Mouse (Mus musculus): Measurements from ENCODE around the gene Bphl.
"Not testable (repeated sequence)": the region's sequence is repeated elsewhere in the genome, so short reads cannot be mapped to it uniquely, and the experiment has no call there.

The Bphl gene

DNA sequence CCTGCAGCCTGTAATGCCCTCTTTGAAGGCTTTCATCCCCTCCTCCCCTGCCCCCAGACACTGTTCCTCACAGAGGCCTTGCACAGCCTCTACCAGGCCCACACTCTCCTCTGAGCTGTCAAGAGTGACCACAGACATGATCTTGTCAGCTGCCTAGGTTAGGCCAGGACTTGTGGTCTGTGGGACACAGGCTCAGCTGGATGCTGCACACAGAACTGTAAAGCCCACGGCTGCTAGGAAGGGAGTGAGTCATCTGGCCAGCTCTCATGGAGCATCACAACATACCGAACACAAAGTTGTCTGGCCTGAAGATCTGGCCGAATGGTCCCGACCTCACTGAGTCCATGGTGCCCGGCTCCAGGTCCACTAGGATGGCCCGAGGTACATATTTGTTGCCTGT, 38.5 kb downstream of the Bphl start:
- POLR2A ChIA-PET, result interaction anchor here (0.6 to 3.4 kb wide), 18 partner anchors 9 to 87 kb away, joined by 3 to 20 read pairs (median 4); partner anchors contain the start of genes Tubb2b (in 2 of the 4), Psmg4 (in 1 of the 4), Ripk1 (in 1 of the 4) and Serpinb6a (in 1 of the 4)
- CTCF ChIA-PET, result not testable (repeated sequence)

DNA sequence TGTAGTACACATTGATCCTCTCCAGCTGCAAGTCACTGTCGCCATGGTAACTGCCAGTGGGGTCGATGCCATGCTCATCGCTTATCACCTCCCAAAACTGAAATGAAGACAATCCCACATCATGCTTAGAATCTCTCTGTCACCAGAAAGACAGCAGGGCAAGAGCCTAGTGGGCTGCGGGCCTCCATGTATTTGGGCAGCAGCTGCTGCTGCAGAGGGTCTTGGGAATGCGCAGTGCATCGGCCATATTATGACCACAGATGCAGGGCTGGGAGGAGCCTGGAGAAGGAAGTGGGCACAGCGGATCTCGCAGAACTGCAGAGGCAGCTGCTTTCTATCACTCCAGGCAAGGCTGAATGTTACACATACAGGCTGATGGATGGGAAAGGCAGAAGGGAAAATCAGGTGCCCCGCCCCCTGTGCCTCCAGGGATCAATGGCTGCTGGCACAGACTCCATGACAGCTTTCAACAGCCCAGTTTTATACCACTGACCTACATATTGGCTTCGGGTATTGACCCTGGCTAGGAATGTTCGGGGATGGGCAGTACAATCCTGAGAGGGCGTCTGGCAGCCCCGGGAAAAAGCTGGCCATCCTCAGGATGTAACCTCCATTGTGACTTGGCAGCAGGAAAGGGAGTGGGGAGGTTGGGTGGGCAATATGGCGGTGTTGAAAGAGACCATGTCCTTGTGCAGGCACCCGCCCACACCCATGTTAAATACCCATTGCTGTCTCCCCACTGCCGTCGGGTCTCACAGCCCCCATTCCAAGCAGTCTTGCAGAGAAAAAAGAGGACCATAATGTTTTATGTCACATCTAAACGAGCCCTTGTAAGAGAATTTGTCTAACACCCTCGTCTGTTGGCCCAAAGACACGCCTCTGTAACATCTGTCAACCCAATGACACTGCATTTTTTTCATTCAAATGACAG, 39.4 kb downstream of the Bphl start:
- ChIA-PET CTCF (no interaction called here), POLR2A (interaction anchor here (0.6 to 3.4 kb wide), 27 partner anchors 9 to 888 kb away, joined by 3 to 20 read pairs (median 4); partner anchors contain the start of genes Tubb2b (in 2 of the 4), Psmg4 (in 1 of the 4), Ripk1 (in 1 of the 4) and Serpinb6a (in 1 of the 4))

DNA sequence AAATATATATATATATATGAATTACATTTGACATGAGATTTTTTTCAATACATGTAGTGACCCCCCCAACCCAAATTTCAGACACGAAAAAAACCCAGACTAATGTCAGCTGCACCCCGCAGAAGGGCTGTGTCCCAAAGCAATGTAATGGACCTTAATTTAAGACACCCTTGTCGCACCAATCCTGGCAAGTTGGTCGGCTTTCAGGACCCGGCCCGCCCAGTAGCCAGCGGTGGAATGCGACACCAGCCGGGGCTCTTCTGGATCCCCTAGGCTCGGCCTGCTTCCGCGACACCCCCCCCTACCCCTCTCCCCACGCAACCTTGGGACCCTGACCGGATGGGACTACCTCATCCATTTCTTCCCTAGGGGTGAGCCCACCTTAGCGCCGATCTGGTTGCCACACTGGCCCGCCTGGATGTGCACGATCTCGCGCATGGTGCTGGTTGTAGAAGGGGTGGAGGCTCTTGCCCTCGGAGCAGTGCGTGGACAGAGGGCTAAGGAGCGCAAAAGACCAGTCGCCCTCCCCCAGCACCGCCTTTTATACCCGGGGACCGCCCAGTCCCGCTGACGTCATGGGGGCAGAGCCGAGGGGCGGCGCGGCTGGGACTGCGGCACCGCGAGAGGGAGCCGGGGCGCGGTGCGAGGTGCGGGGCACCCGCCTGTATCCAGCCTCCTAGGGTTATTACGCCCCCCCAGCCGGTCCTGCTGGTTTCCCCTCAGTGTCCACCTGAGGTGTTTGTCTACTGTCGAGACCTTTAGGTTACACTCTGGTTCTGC, 40.3 kb downstream of the Bphl start, which contains the start of gene Tubb2a:
Gene Tubb2a (minus strand): TSS at position 516 of the 780 bp plus-strand sequence.
- POLR2A ChIA-PET, result interaction anchor here in 3 of 4 experiments (0.6 to 5.0 kb wide), 12 partner anchors 10 to 887 kb away, joined by 3 to 29 read pairs (median 6); partner anchors contain the start of genes Tubb2b (in 2 of the 3) and Psmg4 (in 1 of the 3)
- CTCF ChIA-PET, result no interaction called here

DNA sequence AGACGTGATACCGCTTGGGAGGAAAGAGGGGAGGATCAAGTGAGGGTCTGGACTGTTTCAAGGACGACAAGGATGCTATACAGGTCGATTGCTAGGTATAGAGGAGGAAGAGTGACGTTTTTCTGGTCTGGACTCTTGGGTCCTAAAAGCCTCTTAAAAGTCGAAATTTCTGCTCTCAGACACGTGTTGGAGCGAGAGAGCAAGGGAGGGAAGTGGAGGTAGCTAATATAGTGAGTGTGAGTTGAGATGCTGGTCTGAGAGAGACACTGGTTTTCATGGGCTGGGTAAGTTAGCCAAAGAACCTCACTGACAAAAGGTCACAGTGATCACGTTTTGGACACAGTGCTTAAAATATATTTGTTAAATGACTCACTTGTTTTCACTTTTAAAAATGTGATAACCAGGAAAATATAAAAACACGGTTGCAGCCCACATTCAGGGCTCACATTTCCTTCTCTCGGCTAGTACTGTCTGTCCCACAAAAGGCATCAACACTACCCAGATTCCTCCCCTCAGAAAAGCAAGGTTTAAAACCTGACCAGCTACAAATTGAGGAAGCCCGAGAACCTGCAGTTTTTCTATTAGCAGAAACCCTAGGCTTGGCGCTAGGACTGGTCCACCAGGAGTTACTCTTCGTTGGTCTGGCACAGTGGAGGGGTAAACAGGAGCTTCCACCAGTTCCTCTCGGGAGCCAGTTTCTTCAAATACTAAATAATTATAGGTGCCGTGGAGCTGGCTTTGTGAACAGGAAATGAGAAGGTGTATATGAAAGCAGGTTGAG, 41.3 kb downstream of the Bphl start:
- ChIA-PET POLR2A (interaction anchor here in 3 of 4 experiments (0.7 to 5.0 kb wide), 18 partner anchors 9 to 382 kb away, joined by 3 to 29 read pairs (median 4); partner anchors contain the start of genes Tubb2b (in 2 of the 3) and Bphl (in 1 of the 3)), CTCF (interaction anchor here in 2 of 4 experiments (0.6 to 1.4 kb wide), 3 partner anchors 9 to 568 kb away, joined by 4 to 5 read pairs (median 4); no protein-coding TSS in a partner anchor)

DNA sequence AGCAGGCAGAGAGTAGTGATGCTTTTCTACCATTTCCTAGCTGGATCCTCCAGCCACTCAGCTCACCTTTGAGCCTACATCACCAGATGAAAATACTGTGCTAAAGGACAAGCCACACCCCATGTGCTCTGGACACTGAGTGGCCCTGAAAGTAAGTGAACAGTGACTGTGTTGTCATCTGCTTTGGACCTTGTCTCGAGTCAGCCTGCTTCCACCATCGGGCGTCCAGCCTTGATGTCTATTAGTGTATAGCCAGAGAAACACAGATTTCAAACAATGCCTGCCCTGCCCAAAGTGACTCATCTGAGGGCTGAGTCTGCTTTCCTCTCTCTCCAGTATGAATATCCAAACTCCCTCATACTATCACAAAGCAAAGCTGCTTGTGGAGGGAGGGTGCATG, 42.4 kb downstream of the Bphl start:
- POLR2A ChIA-PET, result interaction anchor here in 3 of 4 experiments (0.8 to 5.0 kb wide), 15 partner anchors 10 to 84 kb away, joined by 3 to 29 read pairs (median 5); partner anchors contain the start of genes Tubb2b (in 2 of the 3) and Psmg4 (in 1 of the 3)
- CTCF ChIA-PET, result interaction anchor here in 1 of 4 experiments (1.4 kb wide), 1 partner anchor 74 kb away, joined by 5 read pairs; no protein-coding TSS in a partner anchor

DNA sequence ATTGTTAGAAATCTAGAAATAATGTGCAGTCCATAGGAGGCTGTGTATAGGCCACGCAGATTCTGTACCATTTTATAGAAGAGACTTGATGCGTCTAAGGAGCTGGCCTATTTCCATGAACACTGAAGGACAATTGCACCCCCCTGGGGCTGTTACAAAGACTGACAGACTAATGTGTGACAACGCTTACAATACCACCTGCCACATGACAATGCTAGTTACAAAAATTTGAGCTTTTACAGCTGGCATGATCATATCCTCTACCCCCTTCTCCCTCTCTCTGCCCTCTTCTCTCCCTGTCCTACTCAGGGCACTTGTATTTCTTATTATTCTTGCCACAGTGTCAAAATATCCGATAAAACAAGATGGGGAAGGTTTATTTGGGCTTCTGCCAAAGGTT, 44.5 kb downstream of the Bphl start:
- ChIA-PET CTCF (no interaction called here), POLR2A (interaction anchor here in 1 of 4 experiments (5.0 kb wide), 1 partner anchor 48 kb away, joined by 29 read pairs; the partner anchor contains the start of gene Tubb2b)

DNA sequence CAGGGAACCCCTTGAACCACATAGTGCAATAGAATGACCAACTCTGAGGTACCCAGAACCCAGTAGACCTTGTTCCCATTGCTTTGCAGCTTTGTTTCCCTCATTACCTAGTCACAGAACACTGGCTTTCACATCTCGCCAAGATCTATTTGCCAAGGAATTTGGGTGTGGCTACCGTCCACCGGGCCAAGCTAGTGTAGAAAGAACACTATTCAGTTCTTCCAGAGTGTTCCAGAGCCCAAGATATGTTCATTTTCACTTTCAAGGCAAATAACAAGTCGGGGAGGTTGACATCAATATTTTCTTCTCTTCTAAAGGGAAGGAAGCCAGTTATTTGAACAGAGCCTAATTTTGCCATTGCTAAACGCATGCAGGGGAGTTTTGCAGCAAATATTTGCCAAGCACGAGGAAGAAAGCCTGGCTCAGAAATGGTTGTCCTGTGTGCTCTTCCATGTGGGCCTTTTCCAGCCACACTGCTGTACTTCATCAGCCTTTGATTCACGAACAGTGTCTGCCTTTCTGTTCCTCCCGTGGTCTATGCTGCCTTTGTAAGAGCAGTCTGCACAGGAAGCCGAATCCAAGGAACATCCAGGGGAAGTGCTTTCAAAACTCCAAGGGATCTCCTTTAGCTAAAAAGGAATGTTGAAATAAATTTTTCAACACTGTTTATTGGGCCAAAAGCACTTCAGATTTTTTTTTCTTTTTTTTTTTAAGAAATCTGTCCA, 46.8 kb downstream of the Bphl start:
- ChIA-PET POLR2A (interaction anchor here (0.7 to 6.8 kb wide), 20 partner anchors 10 to 165 kb away, joined by 3 to 104 read pairs (median 4); partner anchors contain the start of genes Tubb2b (in 3 of the 4) and Psmg4 (in 2 of the 4)), CTCF (no interaction called here)

DNA sequence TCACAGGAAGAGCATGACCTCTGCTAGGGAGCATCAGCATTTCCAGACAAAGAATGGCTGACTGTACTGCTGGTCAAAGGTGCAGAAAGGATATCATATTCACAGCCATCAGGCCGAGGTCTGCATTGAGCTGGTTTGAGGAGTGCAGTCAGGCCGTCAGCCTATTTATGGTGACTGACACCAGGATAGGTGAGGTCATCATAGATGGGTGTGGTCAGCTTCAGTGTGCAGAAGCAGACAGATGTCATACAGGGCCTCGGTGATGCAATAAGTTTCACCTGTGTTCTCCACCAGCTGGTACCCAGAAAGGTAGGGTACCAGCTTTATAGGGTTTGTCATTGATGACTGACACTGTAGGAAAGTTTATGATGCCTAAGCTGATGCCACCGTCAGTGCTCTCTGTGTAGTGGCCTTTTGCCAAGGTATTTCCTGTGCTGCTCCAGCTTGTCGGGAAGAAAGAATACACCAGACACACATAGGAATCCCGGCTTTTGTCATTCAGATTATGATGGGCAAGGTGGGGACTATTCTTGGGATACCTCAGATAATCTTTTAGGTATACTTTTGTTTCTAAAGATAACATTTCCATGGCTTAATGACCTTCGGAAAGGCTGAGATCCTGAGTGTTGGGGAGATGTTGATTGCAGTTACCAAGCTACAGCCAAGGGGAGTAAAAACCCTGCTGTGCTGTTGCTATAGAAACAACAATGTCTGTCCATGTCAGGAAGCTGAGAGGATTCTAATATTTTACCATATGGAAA, 49.8 kb downstream of the Bphl start:
- CTCF ChIA-PET, result interaction anchor here in 3 of 4 experiments (0.6 to 0.9 kb wide), 5 partner anchors 8 to 212 kb away, joined by 3 to 4 read pairs (median 3); no protein-coding TSS in a partner anchor
- POLR2A ChIA-PET, result interaction anchor here (0.6 to 6.8 kb wide), 26 partner anchors 8 to 156 kb away, joined by 3 to 104 read pairs (median 4); partner anchors contain the start of genes Tubb2b (in 4 of the 4), Bphl (in 1 of the 4), Psmg4 (in 1 of the 4) and Ripk1 (in 1 of the 4)

DNA sequence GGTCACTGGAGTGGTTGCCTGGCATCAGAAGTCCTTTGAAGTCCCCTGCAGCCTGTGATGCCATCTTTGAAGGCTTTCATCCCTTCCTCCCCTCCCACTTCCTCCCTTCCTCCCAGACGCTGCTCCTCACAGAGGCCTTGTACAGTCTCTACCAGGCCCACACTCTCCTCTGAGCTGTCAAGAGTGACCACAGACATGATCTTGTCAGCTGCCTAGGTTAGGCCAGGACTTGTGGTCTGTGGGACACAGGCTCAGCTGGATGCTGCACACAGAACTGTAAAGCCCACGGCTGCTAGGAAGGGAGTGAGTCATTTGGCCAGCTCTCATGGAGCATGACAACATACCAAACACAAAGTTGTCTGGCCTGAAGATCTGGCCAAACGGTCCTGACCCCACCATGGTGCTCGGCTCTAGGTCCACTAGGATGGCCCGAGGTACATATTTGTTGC, 50.8 kb downstream of the Bphl start:
- CTCF ChIA-PET, result interaction anchor here in 1 of 4 experiments (1.0 kb wide), 1 partner anchor 65 kb away, joined by 3 read pairs; no protein-coding TSS in a partner anchor
- POLR2A ChIA-PET, result interaction anchor here (0.6 to 6.8 kb wide), 12 partner anchors 8 to 66 kb away, joined by 3 to 104 read pairs (median 20); partner anchors contain the start of gene Tubb2b (in 4 of the 4)

DNA sequence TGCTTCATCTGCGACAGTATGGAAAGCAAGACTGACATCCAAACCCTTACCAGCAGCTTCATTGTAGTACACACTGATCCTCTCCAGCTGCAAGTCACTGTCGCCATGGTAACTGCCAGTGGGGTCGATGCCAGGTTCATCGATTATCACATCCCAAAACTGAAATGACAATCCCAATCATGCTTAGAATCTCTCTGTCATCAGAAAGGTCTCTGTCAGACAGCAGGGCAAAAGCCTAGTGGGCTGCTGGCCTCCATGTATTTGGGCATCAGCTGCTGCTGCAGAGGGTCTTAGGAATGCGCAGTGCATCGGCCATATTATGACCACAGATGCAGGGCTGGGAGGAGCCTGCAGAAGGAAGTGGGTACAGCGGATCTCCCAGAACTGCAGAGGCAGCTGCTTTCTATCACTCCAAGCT, 51.5 kb downstream of the Bphl start:
- POLR2A ChIA-PET, result interaction anchor here in 3 of 4 experiments (0.8 to 6.8 kb wide), 5 partner anchors 8 to 42 kb away, joined by 3 to 104 read pairs (median 58); partner anchors contain the start of gene Tubb2b (in 3 of the 3)
- CTCF ChIA-PET, result interaction anchor here in 1 of 4 experiments (1.0 kb wide), 1 partner anchor 64 kb away, joined by 3 read pairs; no protein-coding TSS in a partner anchor

DNA sequence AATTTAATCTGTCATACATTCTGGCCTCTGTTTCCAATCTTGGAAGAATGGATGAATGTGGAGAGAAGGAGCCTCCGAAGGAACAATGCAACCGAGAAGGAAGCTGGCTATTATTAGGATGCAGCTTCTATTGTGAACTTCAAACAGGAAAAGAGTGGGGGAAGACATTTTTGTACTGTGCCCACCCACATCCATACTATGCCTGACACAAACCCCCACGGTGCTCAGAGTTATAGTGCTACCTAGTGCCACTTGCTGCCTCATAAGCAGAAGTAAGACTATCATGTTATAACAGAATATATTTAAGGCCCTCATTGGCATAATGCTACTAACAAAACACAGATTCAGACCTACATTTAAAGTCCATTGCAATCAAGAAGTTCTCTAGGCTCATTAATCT, 52.0 kb downstream of the Bphl start:
- POLR2A ChIA-PET, result interaction anchor here in 3 of 4 experiments (0.7 to 6.8 kb wide), 8 partner anchors 8 to 42 kb away, joined by 3 to 104 read pairs (median 4); partner anchors contain the start of gene Tubb2b (in 3 of the 3)
- CTCF ChIA-PET, result no interaction called here

DNA sequence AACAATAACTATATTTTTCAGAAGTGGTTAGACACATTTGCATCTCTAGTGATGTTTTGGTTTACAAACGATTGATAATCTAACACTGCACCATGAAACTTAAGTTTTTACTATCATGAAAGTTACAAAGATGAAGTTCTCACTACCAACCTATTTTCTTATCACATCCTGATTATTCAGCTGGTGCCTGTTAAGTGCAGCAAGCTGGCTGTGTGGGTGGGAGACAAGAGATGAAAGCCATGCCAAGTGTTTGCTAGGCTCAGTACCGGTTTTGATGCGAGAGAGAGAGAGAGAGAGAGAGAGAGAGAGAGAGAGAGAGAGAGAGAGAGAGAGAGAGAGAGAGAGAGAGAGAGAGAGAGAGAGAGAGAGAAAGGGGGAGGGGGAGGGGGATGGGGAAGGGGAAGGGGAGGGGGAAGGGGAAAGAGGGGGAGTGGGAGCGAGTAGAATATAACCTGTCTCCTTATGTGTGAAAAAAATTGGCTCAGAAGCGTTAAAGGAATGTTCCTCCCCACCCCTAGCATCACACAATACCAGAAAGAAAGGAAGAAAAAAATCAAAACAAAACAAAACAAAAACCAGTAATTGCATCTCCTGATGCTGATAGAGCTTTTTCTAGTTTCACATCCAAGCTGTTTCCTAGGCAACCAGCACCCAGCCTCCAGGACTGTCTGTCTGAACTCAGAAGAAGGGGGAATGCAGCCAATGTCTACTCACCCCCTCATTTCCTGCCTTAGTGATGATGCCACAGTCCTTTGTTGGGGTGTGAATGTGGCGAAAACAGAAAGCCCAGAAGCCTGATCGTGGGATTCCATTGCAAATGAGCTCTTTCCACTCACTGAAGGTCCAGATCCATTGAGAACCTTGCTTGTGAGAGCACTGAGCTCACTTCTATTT, 58.4 kb downstream of the Bphl start:
- CTCF ChIA-PET, result interaction anchor here in 1 of 4 experiments (0.5 to 0.6 kb wide), 2 partner anchors 49 to 458 kb away, joined by 6 to 7 read pairs; no protein-coding TSS in a partner anchor

DNA sequence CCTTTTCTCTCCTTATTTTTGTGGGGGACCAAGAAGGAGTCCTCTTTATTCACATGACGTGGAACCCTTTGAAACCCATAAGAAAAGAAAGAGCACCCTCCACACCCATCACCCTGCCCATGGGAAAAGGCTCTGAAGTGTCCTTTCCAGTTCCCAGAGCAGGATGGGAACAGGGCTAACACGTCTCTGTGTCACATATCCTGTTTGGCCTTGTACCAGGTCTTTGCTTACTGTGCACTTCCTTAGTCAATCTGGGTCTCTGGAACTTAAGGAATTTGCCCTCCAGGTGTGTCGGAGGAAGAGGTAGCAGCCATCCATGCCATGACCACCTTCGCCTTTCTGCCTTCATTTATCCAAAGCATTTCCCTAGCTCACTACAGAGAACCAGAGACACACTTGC, 59.1 kb downstream of the Bphl start:
- CTCF ChIA-PET, result interaction anchor here in 1 of 4 experiments (1.0 kb wide), 1 partner anchor 9 kb away, joined by 3 read pairs; no protein-coding TSS in a partner anchor

More for the DNA sequence above, 58.4 kb downstream of the Bphl start:
- POLR2A ChIA-PET, result interaction anchor here in 3 of 4 experiments (0.5 to 5.1 kb wide), 28 partner anchors 9 to 192 kb away, joined by 3 to 40 read pairs (median 4); partner anchors contain the start of genes Tubb2b (in 3 of the 3) and Bphl (in 1 of the 3)

DNA sequence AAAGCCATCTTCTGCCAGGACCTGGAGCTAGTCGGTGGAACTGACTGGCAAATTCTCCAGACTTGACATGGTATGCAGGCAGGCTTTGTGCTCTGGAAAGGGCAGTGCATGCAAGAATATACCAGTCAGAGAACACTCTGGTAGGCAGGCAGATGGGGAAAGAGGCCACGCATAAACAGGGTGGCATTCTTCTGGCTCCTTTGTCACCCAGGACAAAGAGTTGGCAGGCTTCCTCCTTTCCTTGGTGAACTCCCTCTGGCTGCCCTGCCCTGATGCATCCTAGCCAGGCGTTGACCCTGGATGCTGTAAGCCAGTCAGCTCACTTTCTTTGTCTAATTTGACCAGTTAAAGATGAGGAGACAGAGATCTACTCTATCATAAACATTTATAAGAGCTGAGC, 59.7 kb downstream of the Bphl start:
- ChIA-PET POLR2A (interaction anchor here in 3 of 4 experiments (1.0 to 5.1 kb wide), 16 partner anchors 8 to 58 kb away, joined by 3 to 40 read pairs (median 6); partner anchors contain the start of gene Tubb2b (in 3 of the 3)), CTCF (interaction anchor here in 1 of 4 experiments (1.0 kb wide), 1 partner anchor 10 kb away, joined by 3 read pairs; no protein-coding TSS in a partner anchor)

More for the DNA sequence above, 59.1 kb downstream of the Bphl start:
- POLR2A ChIA-PET, result interaction anchor here in 3 of 4 experiments (0.6 to 5.1 kb wide), 24 partner anchors 7 to 59 kb away, joined by 3 to 40 read pairs (median 4); partner anchors contain the start of genes Tubb2b (in 3 of the 3) and Bphl (in 1 of the 3)
